Mouse (Mus musculus) activated CD4-positive, CD25-positive, alpha-beta regulatory T cell (primary cell): ENCODE results near the gene Flywch1. TPM values are rescaled to one million over a fixed set of nuclear protein-coding genes. Genes with fewer than 3 reads are reported as not detected.

Experiments used
- polyA plus RNA-seq, 2 experiments: library from polyadenylated mRNA; unstranded; fragments of 100-300 nt; shearing (Covaris generic); gene quantifications; one replicate each; pipeline ENCODE4 v1.2.1; 2017

The Flywch1 gene
- polyA plus RNA-seq: 10 to 100 TPM; 23.5 to 40.0 TPM

GRCm38 (mm10) chr17:23771284-23772218, at the start of gene Flywch1:
Gene Flywch1, minus strand, starts transcription at chr17:23771602.

GRCm38 (mm10) chr17:23790269-23791078, 19.1 kb upstream of the Flywch1 start, which contains the start of gene Srrm2:
Gene Srrm2, plus strand, starts transcription at chr17:23790532.

GRCm38 (mm10) chr17:23785561-23786471, 14.4 kb upstream of the Flywch1 start, which contains the start of gene Flywch2:
Gene Flywch2, minus strand, starts transcription at chr17:23786081.

GRCm38 (mm10) chr17:23745301-23746251, 25.8 kb downstream of the Flywch1 start, which contains the start of gene Kremen2:
Gene Kremen2, minus strand, starts transcription at chr17:23745833.

GRCm38 (mm10) chr17:23740598-23741021, 30.8 kb downstream of the Flywch1 start, which contains the start of gene Paqr4:
Gene Paqr4, minus strand, starts transcription at chr17:23740867.

GRCm38 (mm10) chr17:23725999-23726757, 45.2 kb downstream of the Flywch1 start, which contains the start of gene Pkmyt1:
Gene Pkmyt1, plus strand, starts transcription at chr17:23726336.

GRCm38 (mm10) chr17:23722376-23723125, 48.9 kb downstream of the Flywch1 start, which contains the start of gene 1520401A03Rik:
Gene 1520401A03Rik, minus strand, starts transcription at chr17:23722783.

Other genes with a start within 250 kb of the Flywch1 start
- 10 to 100 TPM; 12.5 to 13.4 TPM for gene Zfp213, start 207.4 kb downstream of the Flywch1 start, polyA plus RNA-seq
- gene Zfp13, start 172.1 kb downstream of the Flywch1 start, polyA plus RNA-seq: not detected
- 1 to 10 TPM in 1 of 2 experiments, under 1 TPM in 1; 0.19 to 1.2 TPM for gene Zscan10, start 170.7 kb downstream of the Flywch1 start, polyA plus RNA-seq
- under 1 TPM; 0.12 to 0.99 TPM for gene Mmp25, start 126.3 kb downstream of the Flywch1 start, polyA plus RNA-seq
- under 1 TPM; 0.11 to 0.43 TPM for gene Bicdl2, start 111.1 kb downstream of the Flywch1 start, polyA plus RNA-seq
- gene Hcfc1r1, start 98.0 kb downstream of the Flywch1 start, polyA plus RNA-seq: 10 to 100 TPM; 49.0 to 52.4 TPM
- gene Thoc6, start 97.7 kb downstream of the Flywch1 start, polyA plus RNA-seq: 10 to 100 TPM; 30.0 to 38.4 TPM
- 1 to 10 TPM; 5.5 to 6.7 TPM for gene Tnfrsf12a, start 94.1 kb downstream of the Flywch1 start, polyA plus RNA-seq
- under 1 TPM in 1 of 2 experiments, not detected in 1; 0.11 TPM for gene Cldn6, start 92.4 kb downstream of the Flywch1 start, polyA plus RNA-seq
- under 1 TPM in 1 of 2 experiments, not detected in 1; 0.12 TPM for gene Cldn9, start 87.6 kb downstream of the Flywch1 start, polyA plus RNA-seq
- gene 1520401A03Rik, start 48.8 kb downstream of the Flywch1 start, polyA plus RNA-seq: under 1 TPM; 0.10 to 0.39 TPM
- gene Pkmyt1, start 45.3 kb downstream of the Flywch1 start, polyA plus RNA-seq: 10 to 100 TPM; 31.6 to 39.0 TPM
- 10 to 100 TPM; 10.0 to 20.7 TPM for gene Paqr4, start 30.7 kb downstream of the Flywch1 start, polyA plus RNA-seq
- 10 to 100 TPM in 1 of 2 experiments, 1 to 10 TPM in 1; 4.0 to 11.8 TPM for gene Kremen2, start 25.8 kb downstream of the Flywch1 start, polyA plus RNA-seq
- 1 to 10 TPM; 6.3 to 7.6 TPM for gene Flywch2, start 14.5 kb upstream of the Flywch1 start, polyA plus RNA-seq
- gene Srrm2, start 18.9 kb upstream of the Flywch1 start, polyA plus RNA-seq: 100 to 1,000 TPM; 921 to 934 TPM
- gene Elob, start 57.5 kb upstream of the Flywch1 start, polyA plus RNA-seq: 100 to 1,000 TPM; 701 to 738 TPM
- gene Prss33, start 64.5 kb upstream of the Flywch1 start, polyA plus RNA-seq: under 1 TPM; 0.17 to 0.39 TPM
- gene Prss32, start 72.3 kb upstream of the Flywch1 start, polyA plus RNA-seq: under 1 TPM in 1 of 2 experiments, not detected in 1; 0.77 TPM
- gene Prss41, start 72.6 kb upstream of the Flywch1 start, polyA plus RNA-seq: 1 to 10 TPM; 1.9 to 3.0 TPM
- gene Prss21, start 96.5 kb upstream of the Flywch1 start, polyA plus RNA-seq: not detected
- not detected for gene Dcpp1, start 109.3 kb upstream of the Flywch1 start, polyA plus RNA-seq
- gene Dcpp2, start 109.3 kb upstream of the Flywch1 start, polyA plus RNA-seq: not detected
- not detected for gene Dcpp3, start 145.9 kb upstream of the Flywch1 start, polyA plus RNA-seq
- not detected for gene Sbp, start 170.1 kb upstream of the Flywch1 start, polyA plus RNA-seq
- gene Sbpl, start 183.7 kb upstream of the Flywch1 start, polyA plus RNA-seq: not detected
- 1 to 10 TPM in 1 of 2 experiments, under 1 TPM in 1; 0.88 to 1.2 TPM for gene Prss30, start 209.0 kb upstream of the Flywch1 start, polyA plus RNA-seq
- gene Prss22, start 226.5 kb upstream of the Flywch1 start, polyA plus RNA-seq: not detected